ENCODE assay signal across 21 mouse cellular contexts in genomic region chr8:83187363-83187962, GRCm38 (mm10). TPM values are rescaled to one million over a fixed set of nuclear protein-coding genes. Genes with fewer than 3 reads are reported as not detected.
DNase-seq lines count a peak whose midpoint lies in the region; ATAC-seq and TF ChIP-seq lines count a peak whose summit lies in the region.
"Had no signal": no experiment of that assay in that cellular context is flagged by ENCODE, and none has a peak within 500 bp of the region (broad histone marks: within the 10 kb centered on the region; RNA-seq: fewer than 3 reads in every experiment).

No protein-coding gene starts in this region.

- no peaks in the 10 kb centered on the region for H3K9me3 ChIP-seq in embryonic facial prominence, embryonic 14.5 days (ENCODE audit: control insufficient read depth, low read length)
- no peaks in the 10 kb centered on the region for H3K9me3 ChIP-seq in embryonic facial prominence, embryonic 10.5 days
- H3K9me3 ChIP-seq in kidney, postnatal 0 days (replicated peaks; ENCODE audit: low read length): no peaks in the 10 kb centered on the region
- H3K9me3 ChIP-seq in forebrain, postnatal 0 days (ENCODE audit: low read length): no peaks in the 10 kb centered on the region
- no peaks in the 10 kb centered on the region for H3K9me3 ChIP-seq in neural tube, embryonic 13.5 days
- H3K9me3 ChIP-seq: G1E; intestine, embryonic 15.5 days; limb, embryonic 15.5 days had no signal

- no peak overlapping the region for H3K27ac ChIP-seq in embryonic facial prominence, embryonic 14.5 days (replicated peaks; ENCODE audit: low read depth, low read length)
- H3K27ac ChIP-seq in embryonic facial prominence, embryonic 10.5 days (replicated peaks): no peak overlapping the region
- H3K27ac ChIP-seq in kidney, postnatal 0 days: no peak overlapping the region
- H3K27ac ChIP-seq in forebrain, postnatal 0 days (ENCODE audit: low read depth, low read length): peak overlapping the region; percentile 67; the same call in 1 of the 2 replicates
- H3K27ac ChIP-seq in neural tube, embryonic 13.5 days (replicated peaks): peak overlapping the region; percentile 70
- H3K27ac ChIP-seq: intestine, embryonic 15.5 days; limb, embryonic 15.5 days had no signal

- no peak overlapping the region for H3K4me3 ChIP-seq in embryonic facial prominence, embryonic 14.5 days (ENCODE audit: low read depth, low read length)
- H3K4me3 ChIP-seq in embryonic facial prominence, embryonic 10.5 days: no peak overlapping the region
- no peak overlapping the region for H3K4me3 ChIP-seq in kidney, postnatal 0 days (replicated peaks; ENCODE audit: low read depth, low read length)
- no peak overlapping the region for H3K4me3 ChIP-seq in forebrain, postnatal 0 days (ENCODE audit: low read depth, low read length)
- no peak overlapping the region for H3K4me3 ChIP-seq in neural tube, embryonic 13.5 days
- H3K4me3 ChIP-seq: intestine, embryonic 15.5 days; limb, embryonic 15.5 days had no signal

- H3K36me3 ChIP-seq in embryonic facial prominence, embryonic 14.5 days (ENCODE audit: control insufficient read depth, insufficient read depth, low read length): no peaks in the 10 kb centered on the region
- H3K36me3 ChIP-seq in embryonic facial prominence, embryonic 10.5 days (replicated peaks): no peaks in the 10 kb centered on the region
- no peaks in the 10 kb centered on the region for H3K36me3 ChIP-seq in kidney, postnatal 0 days (ENCODE audit: insufficient read depth, low read length)
- no peaks in the 10 kb centered on the region for H3K36me3 ChIP-seq in forebrain, postnatal 0 days (ENCODE audit: insufficient read depth)
- H3K36me3 ChIP-seq in neural tube, embryonic 13.5 days: no peaks in the 10 kb centered on the region
- H3K36me3 ChIP-seq: G1E; intestine, embryonic 15.5 days; limb, embryonic 15.5 days had no signal

- DNase-seq in embryonic facial prominence, embryonic 14.5 days (ENCODE audit: low spot score): peak; percentile 40
- DNase-seq in embryonic facial prominence, embryonic 10.5 days (ENCODE audit: low spot score): no peak
- no peak for DNase-seq in kidney, postnatal 0 days (ENCODE audit: low spot score)
- DNase-seq in kidney, postnatal 10 days: no peak
- DNase-seq in forebrain, postnatal 0 days: peak; percentile 52
- no peak for DNase-seq in embryo, embryonic 11 days
- DNase-seq: adrenal gland, postnatal 36 days; cerebellum, adult 8-10 months; kidney, postnatal 14 days; lung, postnatal 14 days; thymus, postnatal 25 days had no signal

- peak; percentile 32; the same call in 1 of the 2 replicates for ATAC-seq in embryonic facial prominence, embryonic 14.5 days (ENCODE audit: low read depth)
- ATAC-seq in kidney, postnatal 0 days (replicated peaks; ENCODE audit: low FRiP score, low read depth): 0 out of 2 replicates have a peak, but pooled peaks have one; percentile 36
- ATAC-seq in forebrain, postnatal 0 days: peak; percentile 91
- peak; percentile 75 for ATAC-seq in neural tube, embryonic 13.5 days (ENCODE audit: low read depth)
- ATAC-seq in erythroid progenitor cell, adult 5-6 weeks (replicated peaks; ENCODE audit: low FRiP score, poor library complexity, severe bottlenecking): no peak
- ATAC-seq: CD4-positive, CD25-positive, alpha-beta regulatory T cell, adult 4 months; intestine, embryonic 15.5 days had no signal

- no peak overlapping the region for H3K4me2 ChIP-seq in embryonic facial prominence, embryonic 14.5 days (ENCODE audit: low read depth, low read length)
- H3K4me2 ChIP-seq in kidney, postnatal 0 days (ENCODE audit: low read length): no peak overlapping the region
- H3K4me2 ChIP-seq in forebrain, postnatal 0 days (ENCODE audit: low read depth): no peak overlapping the region
- no peak overlapping the region for H3K4me2 ChIP-seq in neural tube, embryonic 13.5 days
- H3K4me2 ChIP-seq: heart, embryonic 11.5 days; intestine, embryonic 15.5 days; limb, embryonic 15.5 days had no signal

- H3K4me1 ChIP-seq in embryonic facial prominence, embryonic 14.5 days (ENCODE audit: control insufficient read depth, insufficient read depth, low read length): peaks cover 9% of the 10 kb centered on the region; the same call in 1 of the 2 replicates
- H3K4me1 ChIP-seq in embryonic facial prominence, embryonic 10.5 days: peaks cover 14% of the 10 kb centered on the region; the same call in 1 of the 2 replicates
- no peaks in the 10 kb centered on the region for H3K4me1 ChIP-seq in kidney, postnatal 0 days (replicated peaks; ENCODE audit: insufficient read depth, low read length)
- H3K4me1 ChIP-seq in forebrain, postnatal 0 days (ENCODE audit: insufficient read depth): 0 out of 2 replicates have a peak, but pooled peaks cover 2% of the 10 kb centered on the region
- H3K4me1 ChIP-seq in neural tube, embryonic 13.5 days (replicated peaks): peaks cover 32% of the 10 kb centered on the region

- 86% methylated on average over 10 of the region's 10 CpGs for WGBS in embryonic facial prominence, embryonic 14.5 days
- whole genome bisulfite sequencing in embryonic facial prominence, embryonic 10.5 days: 92% methylated on average over 10 of the region's 10 CpGs
- 90% methylated on average over 10 of the region's 10 CpGs for WGBS in kidney, postnatal 0 days
- 75% methylated on average over 10 of the region's 10 CpGs for WGBS in forebrain, postnatal 0 days
- WGBS in neural tube, embryonic 13.5 days: 56% methylated on average over 10 of the region's 10 CpGs

- no peak for TF ChIP-seq CTCF in kidney, postnatal 0 days (IDR thresholded peaks at IDR 0.05; ENCODE audit: low read depth)
- no peak for TF ChIP-seq CTCF in forebrain, postnatal 0 days (IDR thresholded peaks at IDR 0.05; ENCODE audit: low read depth)

- no peaks in the 10 kb centered on the region for H3K27me3 ChIP-seq in embryonic facial prominence, embryonic 14.5 days (replicated peaks; ENCODE audit: control insufficient read depth, insufficient read depth, low read length)
- no peaks in the 10 kb centered on the region for H3K27me3 ChIP-seq in embryonic facial prominence, embryonic 10.5 days (replicated peaks; ENCODE audit: low read depth, poor library complexity, severe bottlenecking)
- no peaks in the 10 kb centered on the region for H3K27me3 ChIP-seq in kidney, postnatal 0 days (ENCODE audit: insufficient read depth, low read length)
- H3K27me3 ChIP-seq in forebrain, postnatal 0 days (ENCODE audit: insufficient read depth, low read length): no peaks in the 10 kb centered on the region
- H3K27me3 ChIP-seq in neural tube, embryonic 13.5 days: no peaks in the 10 kb centered on the region
- H3K27me3 ChIP-seq: intestine, embryonic 15.5 days; limb, embryonic 15.5 days had no signal

- H3K9ac ChIP-seq in embryonic facial prominence, embryonic 14.5 days (ENCODE audit: low read depth, low read length): no peak overlapping the region
- no peak overlapping the region for H3K9ac ChIP-seq in kidney, postnatal 0 days (ENCODE audit: low read depth, low read length)
- no peak overlapping the region for H3K9ac ChIP-seq in forebrain, postnatal 0 days
- H3K9ac ChIP-seq in neural tube, embryonic 13.5 days: no peak overlapping the region
- H3K9ac ChIP-seq: intestine, embryonic 15.5 days; limb, embryonic 15.5 days had no signal

RNA-seq across cellular contexts. Expression of gene Gm10645, which starts 21.5 kb away (rescaled TPM):
- 1.3 and 1.4 TPM in 2 replicates for polyA plus RNA-seq in embryonic facial prominence, embryonic 14.5 days (2014; fragmentation: Nextera tagmentation; extraction: Ambion mirVana)
- 1.9 and 2.2 TPM in 2 replicates for polyA plus RNA-seq in embryonic facial prominence, embryonic 10.5 days (2016; fragmentation: Nextera tagmentation; extraction: Ambion mirVana)
- 1.6 and 2.0 TPM in 2 replicates for polyA plus RNA-seq in kidney, postnatal 0 days (2015; fragmentation: Nextera tagmentation; extraction: Ambion mirVana)
- 1.9 and 3.2 TPM in 2 replicates for total RNA-seq in forebrain, postnatal 0 days (2014; rRNA removed)
- polyA plus RNA-seq in forebrain, postnatal 0 days (2015; fragmentation: Nextera tagmentation; extraction: Ambion mirVana): 7.5 and 8.8 TPM in 2 replicates
- polyA plus RNA-seq in neural tube, embryonic 13.5 days (2015; fragmentation: Nextera tagmentation; extraction: Ambion mirVana): 6.7 and 6.9 TPM in 2 replicates
- total RNA-seq in erythroid progenitor cell, adult 5-6 weeks (2015; ENCODE audit: low replicate concordance): not detected in 2 replicates
- not detected in 2 replicates for total RNA-seq in erythroid progenitor cell, adult 5-6 weeks (2017; ENCODE audit: low replicate concordance)
- total RNA-seq: G1E; gastrocnemius, postnatal 4 days; megakaryocyte-erythroid progenitor cell, adult 5-6 weeks had no signal
- polyA plus RNA-seq: CD4-positive, CD25-positive, alpha-beta regulatory T cell, adult 4 months; G1E; testis, adult 2 months had no signal

RNA-seq across cellular contexts. Expression of gene Tbc1d9, which starts 22.3 kb away (rescaled TPM):
- polyA plus RNA-seq in embryonic facial prominence, embryonic 14.5 days (2014; fragmentation: Nextera tagmentation; extraction: Ambion mirVana): 2.4 and 2.8 TPM in 2 replicates
- 3.3 and 3.8 TPM in 2 replicates for polyA plus RNA-seq in embryonic facial prominence, embryonic 10.5 days (2016; fragmentation: Nextera tagmentation; extraction: Ambion mirVana)
- 1.7 and 1.8 TPM in 2 replicates for polyA plus RNA-seq in kidney, postnatal 0 days (2015; fragmentation: Nextera tagmentation; extraction: Ambion mirVana)
- total RNA-seq in forebrain, postnatal 0 days (2014; rRNA removed): 83.4 and 107 TPM in 2 replicates
- 12.4 and 17.1 TPM in 2 replicates for polyA plus RNA-seq in forebrain, postnatal 0 days (2015; fragmentation: Nextera tagmentation; extraction: Ambion mirVana)
- polyA plus RNA-seq in neural tube, embryonic 13.5 days (2015; fragmentation: Nextera tagmentation; extraction: Ambion mirVana): 15.3 and 16.3 TPM in 2 replicates
- total RNA-seq in erythroid progenitor cell, adult 5-6 weeks (2015; ENCODE audit: low replicate concordance): 1.4 and 4.2 TPM in 2 replicates
- total RNA-seq in erythroid progenitor cell, adult 5-6 weeks (2017; ENCODE audit: low replicate concordance): 3.1 and 8.3 TPM in 2 replicates
- polyA plus RNA-seq: G1E had no signal

Comparison
In these comparisons a context has a peak if more than half of its experiments do, and no peak if none do; other contexts are left out.
1. DNase-seq: peak in embryonic facial prominence, embryonic 14.5 days (single experiment) and forebrain, postnatal 0 days (single experiment); none in embryonic facial prominence, embryonic 10.5 days (single experiment), kidney, postnatal 0 days (single experiment), kidney, postnatal 10 days (single experiment) and embryo, embryonic 11 days (single experiment).
2. H3K27ac ChIP-seq: peak in forebrain, postnatal 0 days (single experiment) and neural tube, embryonic 13.5 days (single experiment); none in embryonic facial prominence, embryonic 14.5 days (single experiment), embryonic facial prominence, embryonic 10.5 days (single experiment) and kidney, postnatal 0 days (single experiment).